ENCODE assay signal across 7 mouse cellular contexts in genomic region chr5:125267150-125267961, GRCm38 (mm10).
A peak's percentile ranks its signal among the peaks of the same experiment; 100 is the strongest.
DNase-seq lines count a peak whose midpoint lies in the region; ATAC-seq and TF ChIP-seq lines count a peak whose summit lies in the region.

No protein-coding gene starts in this region.

- peak overlapping the region; percentile 46 to 52 for H3K4me3 ChIP-seq in MEL (ENCODE audit: control insufficient read depth in 1 of 2, insufficient read depth in 1 of 2, low read depth in 2 of 2, low read length in 2 of 2)
- peak overlapping the region; percentile 23 for H3K4me3 ChIP-seq in liver, embryonic 12.5 days

- H3K4me1 ChIP-seq in MEL (ENCODE audit: control insufficient read depth in 1 of 2, insufficient read depth in 2 of 2, low read length in 2 of 2): peaks cover 2 to 25% of the 10 kb centered on the region in 2 experiments; a peak in 3 of 4 replicates
- H3K4me1 ChIP-seq in liver, embryonic 12.5 days: peaks cover 35% of the 10 kb centered on the region

- no peak for TF ChIP-seq RAD21 in MEL (IDR thresholded peaks at IDR 0.05; ENCODE audit: low read depth, low read length)

- no peaks in the 10 kb centered on the region for H3K79me2 ChIP-seq in MEL (ENCODE audit: control insufficient read depth, insufficient read depth, low read length, poor library complexity)

- H3K9me3 ChIP-seq in MEL (replicated peaks; ENCODE audit: insufficient read depth, low read length): no peaks in the 10 kb centered on the region
- H3K9me3 ChIP-seq in liver, embryonic 12.5 days (replicated peaks): no peaks in the 10 kb centered on the region

- peak; percentile 85 for DNase-seq in MEL (ENCODE audit: low read depth, low spot score)
- DNase-seq in adrenal gland, postnatal 25 days: peak; percentile 84
- peak; percentile 77 for DNase-seq in gastrocnemius, postnatal 25 days
- DNase-seq in induced T-regulatory cell, adult 2 months (ENCODE audit: low read depth): peak; percentile 26
- peak; percentile 22 for DNase-seq in naive thymus-derived CD4-positive, alpha-beta T cell, adult 2 months (ENCODE audit: low read depth)
- no peak for DNase-seq in B cell, adult 2 months

- TF ChIP-seq EP300 in MEL (IDR thresholded peaks at IDR 0.05; ENCODE audit: low read depth in 1 of 2, low read length in 2 of 2): peak; percentile 35 to 66; a peak in 3 of 4 replicates

- no peak for TF ChIP-seq CTCF in MEL (IDR thresholded peaks at IDR 0.05 in 2 of 3, conservative IDR thresholded peaks at IDR 0.05 in 1 of 3; ENCODE audit: control insufficient read depth in 1 of 3, insufficient read depth in 1 of 3, low read depth in 2 of 3, low read length in 3 of 3, poor library complexity in 1 of 3, severe bottlenecking in 1 of 3)

- ATAC-seq in liver, embryonic 12.5 days: no peak

- peaks cover 0 to 3% of the 10 kb centered on the region in 2 experiments; a peak in 1 of 4 replicates for H3K36me3 ChIP-seq in MEL (ENCODE audit: control insufficient read depth in 1 of 2, insufficient read depth in 2 of 2, low read length in 2 of 2)
- H3K36me3 ChIP-seq in liver, embryonic 12.5 days: no peaks in the 10 kb centered on the region

- peak overlapping the region; percentile 57 for H3K4me2 ChIP-seq in liver, embryonic 12.5 days

- H3K9ac ChIP-seq in MEL (ENCODE audit: control insufficient read depth, low read depth, low read length, poor library complexity, severe bottlenecking): peak overlapping the region; percentile 40
- H3K9ac ChIP-seq in liver, embryonic 12.5 days: no peak overlapping the region

- 37% methylated on average over 35 of the region's 35 CpGs for WGBS in liver, embryonic 12.5 days (ENCODE audit: insufficient replicate concordance)

- peak overlapping the region; percentile 24 for H3K27ac ChIP-seq in MEL (ENCODE audit: control insufficient read depth, low read depth, low read length)
- no peak overlapping the region for H3K27ac ChIP-seq in liver, embryonic 12.5 days

- 0 out of 4 replicates have a peak, but pooled peaks of 1 of the 2 experiments have one; percentile 26 for TF ChIP-seq POLR2A in MEL (IDR thresholded peaks at IDR 0.05; ENCODE audit: control insufficient read depth in 1 of 2, insufficient read depth in 1 of 2, low read depth in 1 of 2, low read length in 2 of 2, poor library complexity in 1 of 2)

- H3K27me3 ChIP-seq in MEL (ENCODE audit: control insufficient read depth in 1 of 2, insufficient read depth in 2 of 2, low read length in 2 of 2): no peaks in the 10 kb centered on the region
- 0 out of 2 replicates have a peak, but pooled peaks cover 9% of the 10 kb centered on the region for H3K27me3 ChIP-seq in liver, embryonic 12.5 days (replicated peaks)

TF ChIP-seq in MEL, 35 proteins besides CTCF, POLR2A, EP300 and RAD21:
- TF ChIP-seq E2F4 (IDR thresholded peaks at IDR 0.05; ENCODE audit: borderline replicate concordance, low read depth, low read length): no peak
- TF ChIP-seq TCF12 (IDR thresholded peaks at IDR 0.05; ENCODE audit: low read depth, low read length): no peak; the same call in 1 of the 2 replicates
- no peak for TF ChIP-seq MAFK (IDR thresholded peaks at IDR 0.05; ENCODE audit: borderline replicate concordance, low read depth, low read length)
- no peak; the same call in 1 of the 2 replicates for TF ChIP-seq SMC3 (IDR thresholded peaks at IDR 0.05; ENCODE audit: low read depth, low read length)
- no peak for TF ChIP-seq KAT2A (conservative IDR thresholded peaks at IDR 0.05; ENCODE audit: low read depth, low read length)
- no peak for TF ChIP-seq CHD1 (IDR thresholded peaks at IDR 0.05; ENCODE audit: low read depth, low read length)
- peak; percentile 40; the same call in 1 of the 2 replicates for TF ChIP-seq TBP (IDR thresholded peaks at IDR 0.05; ENCODE audit: low read depth, low read length)
- peak; percentile 73 for TF ChIP-seq SIN3A (IDR thresholded peaks at IDR 0.05; ENCODE audit: low read length)
- peak; percentile 28; the same call in 1 of the 2 replicates for TF ChIP-seq GATA1 (IDR thresholded peaks at IDR 0.05; ENCODE audit: low read depth, low read length)
- peak; percentile 48 for TF ChIP-seq MXI1 (IDR thresholded peaks at IDR 0.05; ENCODE audit: low read depth, low read length)
- TF ChIP-seq ZKSCAN1 (IDR thresholded peaks at IDR 0.05; ENCODE audit: low read depth, low read length): no peak
- TF ChIP-seq NELFE (IDR thresholded peaks at IDR 0.05; ENCODE audit: low read depth, low read length): no peak
- TF ChIP-seq POLR2AphosphoS2 (IDR thresholded peaks at IDR 0.05; ENCODE audit: low read length): no peak
- no peak for TF ChIP-seq BHLHE40 (IDR thresholded peaks at IDR 0.05; ENCODE audit: borderline replicate concordance, low read depth, low read length)
- no peak for TF ChIP-seq USF1 (IDR thresholded peaks at IDR 0.05; ENCODE audit: low read depth, low read length)
- TF ChIP-seq MAZ (IDR thresholded peaks at IDR 0.05; ENCODE audit: low read depth, low read length): 0 out of 2 replicates have a peak, but pooled peaks have one; percentile 55
- 0 out of 2 replicates have a peak, but pooled peaks have one; percentile 13 for TF ChIP-seq MAX (IDR thresholded peaks at IDR 0.05; ENCODE audit: low read length)
- no peak for TF ChIP-seq JUND (IDR thresholded peaks at IDR 0.05; ENCODE audit: low read depth, low read length)
- TF ChIP-seq ELF1 (IDR thresholded peaks at IDR 0.05; ENCODE audit: low read depth, low read length): 0 out of 2 replicates have a peak, but pooled peaks have one; percentile 41
- no peak for TF ChIP-seq RCOR1 (IDR thresholded peaks at IDR 0.05; ENCODE audit: low read depth, low read length)
- TF ChIP-seq TAL1 (IDR thresholded peaks at IDR 0.05; ENCODE audit: low read length): no peak
- TF ChIP-seq POLR2AphosphoS5 (IDR thresholded peaks at IDR 0.05; ENCODE audit: borderline replicate concordance, low read depth, low read length): no peak
- no peak for TF ChIP-seq CHD2 (IDR thresholded peaks at IDR 0.05; ENCODE audit: low read length)
- TF ChIP-seq ZNF384 (IDR thresholded peaks at IDR 0.05; ENCODE audit: low read depth, low read length): no peak
- TF ChIP-seq USF2 (IDR thresholded peaks at IDR 0.05; ENCODE audit: borderline replicate concordance in 1 of 2, insufficient read depth in 1 of 2, low read depth in 1 of 2, low read length in 2 of 2): no peak
- TF ChIP-seq UBTF (IDR thresholded peaks at IDR 0.05; ENCODE audit: borderline replicate concordance, insufficient read depth, low read depth, low read length): no peak
- peak; percentile 64 for TF ChIP-seq ETS1 (IDR thresholded peaks at IDR 0.05; ENCODE audit: low read depth, low read length)
- peak; percentile 77 for TF ChIP-seq MYB (IDR thresholded peaks at IDR 0.05; ENCODE audit: low read depth, low read length)
- no peak for TF ChIP-seq ZC3H11A (IDR thresholded peaks at IDR 0.05; ENCODE audit: low read depth, low read length)
- TF ChIP-seq GABPA (IDR thresholded peaks at IDR 0.05; ENCODE audit: low read depth, low read length): no peak
- 0 out of 2 replicates have a peak, but pooled peaks have one; percentile 56 for TF ChIP-seq MEF2A (IDR thresholded peaks at IDR 0.05; ENCODE audit: extremely low read depth, insufficient replicate concordance, low read depth, low read length, poor library complexity, severe bottlenecking)
- no peak for TF ChIP-seq MYC (IDR thresholded peaks at IDR 0.05; ENCODE audit: low read depth, low read length)
- TF ChIP-seq HCFC1 (IDR thresholded peaks at IDR 0.05; ENCODE audit: low read depth, low read length): 0 out of 2 replicates have a peak, but pooled peaks have one; percentile 22
- no peak for TF ChIP-seq NRF1 (IDR thresholded peaks at IDR 0.05; ENCODE audit: insufficient read depth, low read depth, low read length, poor library complexity, severe bottlenecking)
- TF ChIP-seq ZMIZ1 (IDR thresholded peaks at IDR 0.05; ENCODE audit: low read depth, low read length): no peak

Comparison
In these comparisons a context has a peak if more than half of its experiments do, and no peak if none do; other contexts are left out.
1. DNase-seq: peak in MEL (single experiment), adrenal gland, postnatal 25 days (single experiment), gastrocnemius, postnatal 25 days (single experiment), induced T-regulatory cell, adult 2 months (single experiment) and naive thymus-derived CD4-positive, alpha-beta T cell, adult 2 months (single experiment); none in B cell, adult 2 months (0 of 2).